Comparison of ENCODE assay signal across 8 mouse cellular contexts in genomic region chr2:166151510-166152473, GRCm38 (mm10). TPM values are rescaled to one million over a fixed set of nuclear protein-coding genes. Genes with fewer than 3 reads are reported as not detected.
DNase-seq lines count a peak whose midpoint lies in the region; ATAC-seq and TF ChIP-seq lines count a peak whose summit lies in the region.

No protein-coding gene starts in this region.

- H3K36me3 ChIP-seq in midbrain, embryonic 10.5 days = no peaks in the 10 kb centered on the region; the same call in 1 of the 2 replicates
- H3K36me3 ChIP-seq in midbrain, embryonic 11.5 days (ENCODE audit: control insufficient read depth, insufficient read depth, low read length) = no peaks in the 10 kb centered on the region

- no peak overlapping the region for H3K9ac ChIP-seq in midbrain, embryonic 11.5 days (ENCODE audit: low read length)

- peak overlapping the region; percentile 38 for H3K27ac ChIP-seq in midbrain, embryonic 10.5 days (replicated peaks)
- H3K27ac ChIP-seq in midbrain, embryonic 11.5 days (ENCODE audit: low read depth, low read length) = no peak overlapping the region

- H3K4me2 ChIP-seq in midbrain, embryonic 11.5 days = no peak overlapping the region

- peaks cover 29% of the 10 kb centered on the region for H3K27me3 ChIP-seq in midbrain, embryonic 10.5 days (ENCODE audit: low read depth, poor library complexity, severe bottlenecking)
- H3K27me3 ChIP-seq in midbrain, embryonic 11.5 days (ENCODE audit: control insufficient read depth, insufficient read depth, low read length) = no peaks in the 10 kb centered on the region; the same call in 1 of the 2 replicates

- 0 out of 2 replicates have a peak overlapping the region, but pooled peaks have one; percentile 16 for H3K4me3 ChIP-seq in midbrain, embryonic 10.5 days
- no peak overlapping the region for H3K4me3 ChIP-seq in midbrain, embryonic 11.5 days (ENCODE audit: low read depth, low read length)
- H3K4me3 ChIP-seq in lung, adult 2 months (replicated peaks; ENCODE audit: extremely low read depth, low read depth, low read length) = no peak overlapping the region

- DNase-seq in midbrain, embryonic 10.5 days (ENCODE audit: low spot score) = no peak
- DNase-seq in midbrain, embryonic 11.5 days (ENCODE audit: low spot score, missing footprints) = no peak
- DNase-seq in fibroblast of lung, adult 2 months (ENCODE audit: low read depth) = peak; percentile 79
- DNase-seq in heart, adult 9 months (ENCODE audit: low spot score in 2 of 2) = peak; percentile 82 to 87
- peak; percentile 78 to 81 for DNase-seq in kidney, postnatal 4 days
- peak; percentile 55 for DNase-seq in lung, adult 2 months
- peak; percentile 81 to 88 for DNase-seq in right cerebral cortex, adult 2 months (ENCODE audit: low spot score in 2 of 2)

- ATAC-seq in midbrain, embryonic 11.5 days (ENCODE audit: low FRiP score) = no peak
- no peak for ATAC-seq in monocyte, adult 5-6 weeks (replicated peaks; ENCODE audit: insufficient number of reproducible peaks, low FRiP score, low TSS enrichment, poor library complexity, severe bottlenecking)

- H3K9me3 ChIP-seq in midbrain, embryonic 10.5 days (replicated peaks) = no peaks in the 10 kb centered on the region
- no peaks in the 10 kb centered on the region for H3K9me3 ChIP-seq in midbrain, embryonic 11.5 days (ENCODE audit: control insufficient read depth, low read length)

- H3K4me1 ChIP-seq in midbrain, embryonic 10.5 days = peaks cover 86% of the 10 kb centered on the region
- peaks cover 32% of the 10 kb centered on the region for H3K4me1 ChIP-seq in midbrain, embryonic 11.5 days (ENCODE audit: control insufficient read depth, insufficient read depth, low read length)
- peaks cover 4% of the 10 kb centered on the region for H3K4me1 ChIP-seq in lung, adult 2 months (ENCODE audit: control insufficient read depth, insufficient read depth, low read length)

- TF ChIP-seq CTCF in lung, adult 2 months (IDR thresholded peaks at IDR 0.05; ENCODE audit: insufficient read depth, low read length) = no peak

- TF ChIP-seq POLR2A in lung, adult 2 months (IDR thresholded peaks at IDR 0.05; ENCODE audit: borderline replicate concordance, extremely low read depth, low read depth, low read length) = no peak

- 84% methylated on average over 19 of the region's 19 CpGs for WGBS in midbrain, embryonic 10.5 days
- 77% methylated on average over 19 of the region's 19 CpGs for WGBS in midbrain, embryonic 11.5 days
- 63% methylated on average over 19 of the region's 19 CpGs for WGBS in lung, adult 2 months

RNA-seq across cellular contexts. Expression of gene Sulf2, which starts 3.7 kb away (rescaled TPM):
- polyA plus RNA-seq in midbrain, embryonic 10.5 days (2016; fragmentation: Nextera tagmentation; extraction: Ambion mirVana) = 62.5 and 74.5 TPM in 2 replicates
- polyA plus RNA-seq in midbrain, embryonic 11.5 days (2014; fragmentation: Nextera tagmentation; extraction: Ambion mirVana) = 84.5 and 87.6 TPM in 2 replicates
- 37.6 and 44.2 TPM in 2 replicates for polyA plus RNA-seq in lung, adult 2 months (2012; rRNA removed)
- 20.9 to 75.7 TPM (median 27.3 TPM) in 3 replicates for total RNA-seq in monocyte, adult 5-6 weeks (2017)

Comparison
In these comparisons a context has a peak if more than half of its experiments do, and no peak if none do; other contexts are left out.
1. DNase-seq: peak in fibroblast of lung, adult 2 months (single experiment), heart, adult 9 months (2 of 2), kidney, postnatal 4 days (2 of 2), lung, adult 2 months (single experiment) and right cerebral cortex, adult 2 months (2 of 2); none in midbrain, embryonic 10.5 days (single experiment) and midbrain, embryonic 11.5 days (single experiment).